Mouse (Mus musculus) cerebellum, adult 18-20 months (tissue): Measurements from ENCODE around the gene Bptf.
"Not testable (repeated sequence)": the region's sequence is repeated elsewhere in the genome, so short reads cannot be mapped to it uniquely, and the experiment has no call there.

ENCODE experiments used
- DNase-seq, 2 experiments: peaks; one replicate each; pipeline ENCODE4 v3.0.0; 2021

Bptf gene

DNA sequence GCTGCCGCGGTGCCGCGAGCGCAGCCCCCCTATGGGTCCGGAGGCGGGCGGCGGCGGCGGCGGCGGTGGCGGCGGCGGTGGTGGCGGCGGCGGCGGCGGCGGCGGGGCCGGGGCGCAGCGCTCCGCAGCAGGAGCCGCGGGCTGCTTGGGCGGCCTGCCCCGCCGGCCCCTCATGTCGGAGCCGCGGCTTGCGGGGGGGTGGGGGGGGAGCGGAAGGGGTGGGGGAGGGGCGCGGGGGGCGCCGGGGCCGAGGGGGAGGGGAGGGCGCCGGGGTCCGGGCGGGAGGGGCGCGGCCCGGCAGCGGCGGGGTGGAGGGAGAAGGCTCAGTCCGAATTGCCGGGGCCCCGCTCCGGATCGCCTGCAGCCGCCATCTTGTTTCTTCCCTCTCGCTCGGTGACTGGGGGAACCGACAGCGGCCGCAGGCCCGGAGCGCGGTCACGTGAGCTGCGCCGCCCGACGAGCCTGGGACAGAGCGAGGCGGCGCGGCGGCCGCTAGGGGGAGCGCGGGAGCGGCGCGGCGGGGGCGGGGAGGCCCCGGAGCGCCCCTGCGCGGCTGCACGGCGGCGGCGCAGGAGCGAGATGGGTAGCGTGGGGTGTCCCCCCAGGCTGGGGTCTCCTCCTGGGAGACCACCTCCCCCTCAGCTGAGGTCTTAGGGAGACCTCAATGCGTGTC lies at the start of gene Bptf:
Gene Bptf (minus strand): TSS at position 379 of the 673 bp plus-strand sequence.
- DNase-seq = peak; percentile 90 to 96

DNA sequence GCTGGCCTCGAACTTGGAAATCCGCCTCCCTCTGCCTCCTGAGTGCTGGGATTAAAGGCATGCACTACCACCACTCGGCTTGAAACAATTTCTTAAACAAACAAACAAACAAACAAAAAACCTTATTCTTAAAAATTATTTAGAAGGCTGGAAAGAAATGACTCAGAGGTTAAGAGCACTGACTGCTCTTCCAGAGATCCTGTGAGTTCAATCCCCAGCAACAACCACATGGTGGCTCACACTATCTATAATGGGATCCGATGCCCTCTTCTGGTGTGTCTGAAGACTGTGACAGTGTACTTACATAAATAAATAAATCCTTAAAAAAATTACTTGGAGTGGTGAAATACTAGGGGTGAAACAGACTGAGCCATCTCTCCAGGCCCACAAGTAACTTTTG lies 29.3 kb upstream of the Bptf start:
- no peak for DNase-seq

DNA sequence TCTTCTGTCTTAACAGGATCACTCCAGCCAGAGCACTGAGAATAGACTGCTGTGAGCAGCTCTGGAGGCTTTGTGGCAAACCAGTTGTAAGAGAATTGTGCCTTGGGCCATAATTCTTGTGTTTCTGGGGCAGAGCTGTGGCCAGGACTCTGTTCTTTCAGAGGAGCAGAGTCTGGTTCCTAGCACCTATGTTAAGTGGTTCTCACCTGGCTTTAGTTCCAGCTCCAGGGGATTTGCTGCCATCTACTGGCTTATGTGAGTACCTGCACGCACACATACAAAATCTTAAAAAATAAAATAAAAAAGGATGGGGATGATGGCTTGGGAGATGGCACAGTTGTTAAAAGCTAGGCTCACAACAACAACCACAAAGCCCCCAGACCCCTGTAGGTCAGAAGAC lies 27.1 kb upstream of the Bptf start:
- DNase-seq = no peak

- no peak for DNase-seq
Measured at GRCm38 (mm10) chr11:107156977-107157642, 25.2 kb upstream of the Bptf start.

DNA sequence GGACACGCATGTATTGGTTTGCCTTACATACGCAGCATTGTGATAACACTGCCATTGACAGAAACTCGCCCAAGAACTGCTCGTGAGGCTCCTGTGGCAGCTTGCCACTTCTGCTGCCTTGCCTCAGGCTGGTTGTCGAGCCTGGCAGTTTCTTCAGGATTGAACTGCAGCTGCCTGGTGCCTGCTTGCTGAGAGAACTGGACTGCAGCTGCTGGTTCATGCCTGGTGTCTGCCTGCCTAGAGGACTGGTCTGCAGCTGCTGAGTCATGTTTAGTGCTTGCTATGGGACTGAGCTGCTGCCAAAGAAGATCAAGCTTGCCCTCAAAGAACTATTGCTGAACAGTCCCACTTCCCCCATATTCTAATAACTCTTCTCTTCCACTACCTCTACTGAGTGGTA lies 23.4 kb upstream of the Bptf start:
- no peak for DNase-seq

- DNase-seq = no peak
Measured at GRCm38 (mm10) chr11:107154431-107154830, 22.5 kb upstream of the Bptf start.

DNA sequence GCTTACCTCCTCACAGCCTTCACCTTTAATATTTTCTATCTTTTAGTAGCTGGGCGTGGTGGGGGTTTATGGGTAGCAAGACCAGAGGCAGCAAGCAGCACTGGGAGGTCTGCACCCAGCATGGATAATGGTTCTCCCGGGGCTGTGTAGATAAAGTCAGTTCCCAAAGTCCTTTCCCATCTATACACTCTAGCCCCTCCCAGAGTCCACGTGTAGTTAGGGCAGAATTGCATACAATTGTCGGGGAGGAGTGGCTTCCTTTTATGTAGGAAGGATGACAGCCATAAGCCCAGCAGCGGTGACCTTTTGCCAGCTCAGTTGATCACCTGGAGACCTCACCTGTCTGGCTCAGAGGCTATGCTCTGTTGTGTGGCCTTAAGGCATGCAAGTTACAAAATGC lies 21.7 kb upstream of the Bptf start:
- DNase-seq = no peak

- DNase-seq = no peak
Measured at GRCm38 (mm10) chr11:107151809-107152208, 19.9 kb upstream of the Bptf start.

GRCm38 (mm10) chr11:107143956-107144355 lies 12.0 kb upstream of the Bptf start:
- DNase-seq = not testable (repeated sequence)

DNA sequence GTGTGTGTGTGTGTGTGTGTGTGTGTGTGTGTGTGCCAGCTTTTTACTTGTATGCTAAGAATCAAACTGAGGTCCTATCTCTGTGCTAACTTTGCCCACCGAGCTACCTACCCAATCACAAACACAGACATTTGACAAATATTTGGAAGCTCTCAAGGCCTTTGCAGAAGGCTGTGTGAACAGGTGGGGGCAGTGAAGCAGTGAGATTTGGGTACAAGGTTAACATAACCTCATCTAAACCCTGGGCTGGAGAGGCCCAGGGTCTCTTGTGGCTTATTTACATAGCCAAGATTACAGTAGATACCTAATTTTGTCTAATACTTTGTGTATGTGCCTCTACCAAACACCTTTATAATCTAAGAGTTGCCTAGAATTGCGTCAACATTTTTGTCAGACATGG lies 10.5 kb upstream of the Bptf start:
- DNase-seq = no peak

GRCm38 (mm10) chr11:107140756-107141155 lies 8.8 kb upstream of the Bptf start:
- no peak for DNase-seq

DNA sequence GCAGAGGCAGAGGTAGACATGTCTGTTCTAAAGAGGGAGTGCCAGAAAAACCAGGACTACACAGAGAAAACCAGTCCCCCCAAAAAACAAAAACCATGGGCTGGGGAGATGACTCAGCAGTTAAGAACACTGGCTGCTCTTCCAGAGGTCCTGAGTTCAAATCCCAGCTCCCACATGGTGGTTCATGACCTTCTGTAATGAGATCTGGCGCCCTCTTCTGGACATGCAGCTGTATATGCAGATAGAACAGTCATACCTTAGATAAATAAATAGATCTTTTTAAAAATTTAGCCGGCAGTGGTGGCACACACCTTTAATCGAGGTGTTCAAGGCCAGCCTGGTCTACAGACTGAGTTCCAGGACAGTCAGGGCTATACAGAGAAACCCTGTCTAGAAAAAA lies 6.7 kb upstream of the Bptf start:
- DNase-seq = peak in 1 of 2 experiments; percentile 27

DNA sequence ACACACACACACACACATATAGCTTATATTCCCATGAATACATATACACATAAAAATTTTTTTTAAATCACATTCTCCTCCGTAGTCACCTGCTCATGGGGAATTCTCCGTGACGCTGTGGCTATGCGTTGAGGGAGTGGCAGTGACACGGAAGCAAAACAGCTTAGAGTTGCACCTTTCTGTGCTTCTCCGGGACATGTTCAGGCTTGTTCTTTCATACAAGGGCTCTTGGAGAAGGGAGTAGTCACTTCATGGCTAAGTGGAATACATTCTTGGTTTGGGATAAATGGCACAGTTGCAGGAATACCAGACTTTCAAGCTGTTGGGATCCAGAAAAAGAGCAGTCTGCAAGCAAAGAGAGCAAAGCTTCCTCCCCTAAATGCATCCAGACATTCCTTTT lies 5.7 kb upstream of the Bptf start:
- no peak for DNase-seq

DNA sequence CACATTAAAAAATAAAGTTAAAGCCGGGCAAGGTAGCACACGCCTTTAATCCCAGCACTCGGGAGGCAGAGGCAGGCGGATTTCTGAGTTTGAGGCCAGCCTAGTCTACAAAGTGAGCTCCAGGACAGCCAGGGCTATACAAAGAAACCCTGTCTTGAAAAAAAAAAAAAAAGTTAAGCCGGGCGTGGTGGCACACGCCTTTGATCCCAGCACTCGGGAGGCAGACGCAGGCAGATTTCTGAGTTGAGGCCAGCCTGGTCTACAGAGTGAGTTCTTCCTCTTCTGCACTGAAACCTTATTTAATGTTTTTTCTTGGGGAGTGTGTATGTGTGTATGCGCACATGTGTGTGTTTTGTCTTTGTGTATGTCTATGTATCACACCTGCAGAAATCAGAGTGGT lies 4.5 kb upstream of the Bptf start:
- DNase-seq = not testable (repeated sequence)

DNA sequence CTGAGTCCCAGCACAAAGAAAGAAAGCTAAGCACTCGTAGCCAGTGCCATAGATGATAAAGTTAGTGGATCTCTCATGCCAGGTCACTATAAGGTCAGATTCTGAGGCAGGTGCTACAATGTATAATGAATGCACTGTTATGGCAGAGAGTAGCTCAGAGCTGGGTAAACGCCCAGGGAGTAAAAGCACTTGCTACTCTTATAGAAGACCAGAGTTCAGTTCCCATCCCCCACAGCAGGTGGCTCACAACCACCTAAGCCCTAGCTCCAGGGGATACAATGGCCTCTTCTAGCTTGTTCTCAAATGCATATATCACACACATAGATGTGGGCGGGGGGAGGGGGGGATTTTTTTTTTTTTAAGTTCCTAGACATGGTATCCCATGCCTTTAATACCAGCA lies 3.8 kb upstream of the Bptf start:
- no peak for DNase-seq

DNA sequence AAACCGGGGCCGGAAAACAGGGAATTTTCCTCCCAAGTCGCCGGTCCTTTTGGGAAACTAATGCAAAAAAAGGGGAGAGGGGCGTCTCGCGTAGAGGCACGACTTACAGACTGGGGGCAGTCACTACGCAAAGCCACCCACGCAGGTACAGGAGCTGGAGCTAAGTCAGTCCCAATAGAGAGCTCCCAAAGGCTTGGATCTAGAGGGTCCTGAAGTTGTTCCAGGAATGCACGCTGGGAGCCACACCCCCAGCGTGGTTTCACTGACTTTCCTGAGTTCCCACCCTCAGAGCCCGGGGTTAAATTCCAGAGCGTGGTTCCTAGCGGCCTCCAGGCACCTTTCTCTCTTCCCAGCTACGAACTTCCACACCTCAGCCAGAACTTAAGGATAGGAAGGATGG lies 499 bp upstream of the Bptf start:
- peak in 1 of 2 experiments; percentile 23 for DNase-seq

- DNase-seq = peak; percentile 72 to 81
Measured at GRCm38 (mm10) chr11:107130879-107131748, 813 bp downstream of the Bptf start.

DNA sequence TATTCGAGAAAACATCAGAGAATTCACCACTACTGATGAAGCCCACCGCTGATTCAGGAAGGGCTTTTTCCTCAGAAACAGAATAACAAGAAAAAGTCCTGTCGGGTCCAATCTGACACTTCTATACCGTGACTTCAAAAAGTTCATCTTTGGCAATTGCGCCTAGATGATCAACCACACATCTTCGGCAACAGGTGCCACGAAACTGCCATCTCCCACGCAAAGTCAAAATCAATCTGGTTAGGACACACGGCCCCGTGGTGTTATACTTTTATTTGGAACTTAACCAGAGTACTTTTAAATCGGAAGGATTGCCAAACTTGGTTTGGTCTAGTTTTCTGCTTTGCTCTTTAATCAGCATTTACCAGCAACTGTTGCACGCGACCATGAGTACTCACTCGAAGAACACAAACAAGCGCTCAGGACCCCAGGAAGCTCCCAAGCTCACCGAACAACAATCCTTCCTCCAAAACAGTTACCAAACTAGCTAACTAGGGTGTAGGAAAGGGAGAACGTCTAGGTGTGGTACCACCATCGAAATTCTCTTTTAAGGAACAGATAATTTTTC lies 1.6 kb downstream of the Bptf start:
- DNase-seq = no peak

DNA sequence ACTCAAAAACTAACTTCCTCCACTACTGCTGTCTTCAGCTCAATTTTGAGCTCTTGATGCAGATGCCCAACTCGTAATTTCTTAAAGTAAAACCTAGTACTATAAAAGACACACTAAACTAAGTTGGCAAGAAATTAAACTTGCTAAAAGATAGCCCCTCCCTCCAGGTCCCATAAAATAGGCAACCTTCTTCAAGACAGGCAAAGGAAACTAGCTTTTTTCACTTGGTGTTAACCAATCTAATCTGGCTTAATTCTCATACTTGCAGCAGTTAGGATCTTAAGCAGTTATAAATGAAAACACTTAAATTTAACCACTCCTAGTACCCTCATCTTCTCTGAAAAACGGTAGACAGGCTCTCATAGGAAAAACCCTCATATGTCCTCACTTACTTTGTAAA lies 2.3 kb downstream of the Bptf start:
- no peak for DNase-seq

- not testable (repeated sequence) for DNase-seq
Measured at GRCm38 (mm10) chr11:107126716-107127115, 5.2 kb downstream of the Bptf start.

GRCm38 (mm10) chr11:107125011-107125410 lies 6.9 kb downstream of the Bptf start:
- DNase-seq = no peak

DNA sequence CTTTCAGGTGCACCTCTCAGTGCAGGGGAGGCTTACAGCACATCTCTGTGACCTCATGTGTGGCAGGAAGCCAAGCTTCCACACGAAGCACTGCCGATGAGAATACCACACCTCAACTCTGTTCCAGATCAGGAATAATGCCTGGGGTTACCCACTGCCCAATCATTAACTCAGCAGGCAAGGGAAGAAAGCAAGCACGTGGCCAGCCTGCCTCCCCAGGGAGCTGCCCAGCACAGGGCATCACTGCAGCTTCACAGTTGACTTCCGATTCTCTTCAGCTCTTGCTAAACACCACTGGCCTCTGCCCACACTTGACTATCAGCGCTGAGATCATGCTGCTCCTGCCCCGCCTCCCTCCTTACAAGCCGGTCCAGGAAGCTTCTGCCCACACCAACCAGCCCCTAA lies 7.6 kb downstream of the Bptf start:
- DNase-seq = peak; percentile 55 to 58

DNA sequence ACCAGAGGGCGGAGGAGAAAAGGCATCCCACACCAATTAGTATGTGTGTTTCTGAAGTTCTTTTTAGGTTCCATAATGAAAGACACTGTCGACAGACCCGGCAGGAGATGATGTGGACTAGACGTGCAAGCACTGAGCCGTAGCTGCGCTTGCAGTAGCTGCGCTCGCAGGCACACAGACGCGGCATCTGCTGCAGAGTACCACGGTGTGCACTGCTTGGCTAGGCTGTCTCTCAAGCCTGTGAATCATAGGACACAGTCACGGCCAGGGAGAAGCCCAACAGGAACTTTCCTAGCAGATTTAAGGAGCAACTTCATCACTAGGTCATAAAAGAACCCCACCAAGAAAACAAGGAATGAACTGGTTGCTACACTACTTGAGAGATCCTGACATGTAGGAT lies 14.1 kb downstream of the Bptf start:
- DNase-seq = no peak
